In the genomic region with DNA sequence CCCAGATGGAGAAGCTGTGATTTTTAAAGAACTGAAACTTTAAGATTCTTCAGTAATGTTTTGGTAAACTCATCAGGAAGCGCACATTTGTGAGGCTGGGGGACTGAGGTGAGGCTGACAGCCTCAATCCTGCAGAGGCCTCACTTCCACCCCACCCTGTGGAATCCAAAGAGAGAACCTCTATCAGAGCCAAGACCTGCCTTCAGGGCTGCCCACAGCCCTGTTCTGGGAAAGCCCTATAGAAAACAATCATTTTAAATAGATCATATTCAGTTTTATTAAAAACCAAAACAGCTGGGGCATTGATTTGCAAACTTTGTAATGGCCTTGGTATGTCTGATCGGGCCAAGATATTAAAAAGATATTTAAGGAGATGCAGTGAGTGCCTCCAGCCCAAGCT, we compare ENCODE assay signal across 20 mouse cellular contexts.
DNase-seq lines count a peak whose midpoint lies in the region; ATAC-seq and TF ChIP-seq lines count a peak whose summit lies in the region.
"Had no signal": no experiment of that assay in that cellular context is flagged by ENCODE, and none has a peak within 500 bp of the region (broad histone marks: within the 10 kb centered on the region; RNA-seq: fewer than 3 reads in every experiment).

No protein-coding gene starts in this region.

- H3K4me3 ChIP-seq in embryonic facial prominence, embryonic 13.5 days: no peak overlapping the region
- H3K4me3 ChIP-seq in embryonic facial prominence, embryonic 10.5 days: no peak overlapping the region
- H3K4me3 ChIP-seq in kidney, embryonic 16.5 days (ENCODE audit: low read length): no peak overlapping the region
- H3K4me3 ChIP-seq in embryonic fibroblast, embryonic 13.5 days (ENCODE audit: insufficient read depth, low read length): no peak overlapping the region
- no peak overlapping the region for H3K4me3 ChIP-seq in midbrain, embryonic 11.5 days (ENCODE audit: low read depth, low read length)
- H3K4me3 ChIP-seq: forebrain, embryonic 12.5 days; heart, embryonic 13.5 days; hindbrain, embryonic 15.5 days had no signal

- no peak overlapping the region for H3K4me2 ChIP-seq in embryonic facial prominence, embryonic 13.5 days
- no peak overlapping the region for H3K4me2 ChIP-seq in kidney, embryonic 16.5 days (replicated peaks; ENCODE audit: low read depth, low read length)
- H3K4me2 ChIP-seq in midbrain, embryonic 11.5 days: no peak overlapping the region
- H3K4me2 ChIP-seq: forebrain, embryonic 12.5 days; heart, embryonic 13.5 days; hindbrain, embryonic 15.5 days had no signal

- peak overlapping the region; percentile 79 for H3K27ac ChIP-seq in embryonic facial prominence, embryonic 13.5 days
- no peak overlapping the region for H3K27ac ChIP-seq in embryonic facial prominence, embryonic 10.5 days (replicated peaks)
- peak overlapping the region; percentile 80 for H3K27ac ChIP-seq in kidney, embryonic 16.5 days (ENCODE audit: low read length)
- peak overlapping the region; percentile 98 for H3K27ac ChIP-seq in embryonic fibroblast, embryonic 13.5 days (ENCODE audit: insufficient read depth, low read length)
- H3K27ac ChIP-seq in midbrain, embryonic 11.5 days (ENCODE audit: low read depth, low read length): no peak overlapping the region
- H3K27ac ChIP-seq: forebrain, embryonic 12.5 days; heart, embryonic 13.5 days; hindbrain, embryonic 15.5 days had no signal

- no peak for TF ChIP-seq POLR2A in embryonic fibroblast, embryonic 13.5 days (IDR thresholded peaks at IDR 0.05; ENCODE audit: low read depth, low read length)

- no peaks in the 10 kb centered on the region for H3K36me3 ChIP-seq in embryonic facial prominence, embryonic 13.5 days
- no peaks in the 10 kb centered on the region for H3K36me3 ChIP-seq in embryonic facial prominence, embryonic 10.5 days (replicated peaks)
- no peaks in the 10 kb centered on the region for H3K36me3 ChIP-seq in kidney, embryonic 16.5 days (ENCODE audit: insufficient read depth, low read length)
- H3K36me3 ChIP-seq in midbrain, embryonic 11.5 days (ENCODE audit: control insufficient read depth, insufficient read depth, low read length): no peaks in the 10 kb centered on the region
- H3K36me3 ChIP-seq: forebrain, embryonic 12.5 days; heart, embryonic 13.5 days; hindbrain, embryonic 15.5 days had no signal

- ATAC-seq in embryonic facial prominence, embryonic 13.5 days (ENCODE audit: insufficient number of reproducible peaks, insufficient read depth, low FRiP score, low TSS enrichment, low read depth): no peak
- no peak for ATAC-seq in kidney, embryonic 16.5 days (ENCODE audit: low FRiP score, low TSS enrichment)
- no peak for ATAC-seq in midbrain, embryonic 11.5 days (ENCODE audit: low FRiP score)
- ATAC-seq: activated CD4-positive, CD25-positive, alpha-beta regulatory T cell, adult 4 months; forebrain, embryonic 16.5 days had no signal

- WGBS in embryonic facial prominence, embryonic 13.5 days: 53% methylated on average over 2 of the region's 2 CpGs
- 90% methylated on average over 2 of the region's 2 CpGs for WGBS in embryonic facial prominence, embryonic 10.5 days
- WGBS in kidney, embryonic 16.5 days: 73% methylated on average over 2 of the region's 2 CpGs
- WGBS in midbrain, embryonic 11.5 days: 83% methylated on average over 2 of the region's 2 CpGs

- TF ChIP-seq CTCF in embryonic fibroblast, embryonic 13.5 days (IDR thresholded peaks at IDR 0.05; ENCODE audit: borderline replicate concordance, insufficient read depth, low read length): no peak

- H3K9ac ChIP-seq in embryonic facial prominence, embryonic 13.5 days: no peak overlapping the region
- no peak overlapping the region for H3K9ac ChIP-seq in kidney, embryonic 16.5 days (replicated peaks; ENCODE audit: low read length)
- H3K9ac ChIP-seq in midbrain, embryonic 11.5 days (ENCODE audit: low read length): no peak overlapping the region
- H3K9ac ChIP-seq: forebrain, embryonic 12.5 days; heart, embryonic 13.5 days; hindbrain, embryonic 15.5 days had no signal

- no peaks in the 10 kb centered on the region for H3K9me3 ChIP-seq in embryonic facial prominence, embryonic 13.5 days
- H3K9me3 ChIP-seq in embryonic facial prominence, embryonic 10.5 days: no peaks in the 10 kb centered on the region
- H3K9me3 ChIP-seq in kidney, embryonic 16.5 days (ENCODE audit: low read length): 0 out of 2 replicates have a peak, but pooled peaks cover 2% of the 10 kb centered on the region
- no peaks in the 10 kb centered on the region; the same call in 1 of the 2 replicates for H3K9me3 ChIP-seq in midbrain, embryonic 11.5 days (ENCODE audit: control insufficient read depth, low read length)
- H3K9me3 ChIP-seq: forebrain, embryonic 12.5 days; hindbrain, embryonic 15.5 days had no signal

- peaks cover 25% of the 10 kb centered on the region for H3K4me1 ChIP-seq in embryonic facial prominence, embryonic 13.5 days
- H3K4me1 ChIP-seq in embryonic facial prominence, embryonic 10.5 days: peaks cover 3% of the 10 kb centered on the region; the same call in 1 of the 2 replicates
- peaks cover 9% of the 10 kb centered on the region; the same call in 1 of the 2 replicates for H3K4me1 ChIP-seq in kidney, embryonic 16.5 days (ENCODE audit: insufficient read depth, low read length)
- H3K4me1 ChIP-seq in embryonic fibroblast, embryonic 13.5 days (ENCODE audit: control insufficient read depth, insufficient read depth, low read length): peaks cover 20% of the 10 kb centered on the region
- no peaks in the 10 kb centered on the region; the same call in 1 of the 2 replicates for H3K4me1 ChIP-seq in midbrain, embryonic 11.5 days (ENCODE audit: control insufficient read depth, insufficient read depth, low read length)
- H3K4me1 ChIP-seq: hindbrain, embryonic 15.5 days had no signal

- no peaks in the 10 kb centered on the region for H3K27me3 ChIP-seq in embryonic facial prominence, embryonic 13.5 days
- H3K27me3 ChIP-seq in embryonic facial prominence, embryonic 10.5 days (replicated peaks; ENCODE audit: low read depth, poor library complexity, severe bottlenecking): no peaks in the 10 kb centered on the region
- H3K27me3 ChIP-seq in kidney, embryonic 16.5 days (ENCODE audit: insufficient read depth, low read length): no peaks in the 10 kb centered on the region
- no peaks in the 10 kb centered on the region for H3K27me3 ChIP-seq in midbrain, embryonic 11.5 days (ENCODE audit: control insufficient read depth, insufficient read depth, low read length)
- H3K27me3 ChIP-seq: forebrain, embryonic 12.5 days; heart, embryonic 13.5 days; hindbrain, embryonic 15.5 days; Patski had no signal

- no peak for DNase-seq in embryonic facial prominence, embryonic 10.5 days (ENCODE audit: low spot score)
- no peak for DNase-seq in kidney, postnatal 14 days
- no peak for DNase-seq in midbrain, embryonic 11.5 days (ENCODE audit: low spot score, missing footprints)
- no peak for DNase-seq in right cerebral cortex, postnatal 36 days (ENCODE audit: low spot score in 2 of 2)
- DNase-seq: adrenal gland, postnatal 14 days; cerebellum, adult 11-12 months; cerebellum, adult 9-10 months; cerebellum, postnatal 25 days; gastrocnemius, postnatal 14 days; heart, adult 11 months; heart, postnatal 36 days had no signal

Comparison
In these comparisons a context has a peak if more than half of its experiments do, and no peak if none do; other contexts are left out.
1. H3K27ac ChIP-seq: peak in embryonic facial prominence, embryonic 13.5 days (single experiment), kidney, embryonic 16.5 days (single experiment) and embryonic fibroblast, embryonic 13.5 days (single experiment); none in embryonic facial prominence, embryonic 10.5 days (single experiment) and midbrain, embryonic 11.5 days (single experiment).